Mouse (Mus musculus) frontal cortex, adult 2 months (tissue): ENCODE results near the gene Rps3a1. TPM values are rescaled to one million over a fixed set of nuclear protein-coding genes. Genes with fewer than 3 reads are reported as not detected.
A peak's percentile ranks its signal among the peaks of the same experiment; 100 is the strongest.
"Not testable (repeated sequence)": the region's sequence is repeated elsewhere in the genome, so short reads cannot be mapped to it uniquely, and the experiment has no call there.

Experiments used
- DNase-seq, 2 experiments: peaks; one replicate each; pipeline ENCODE4 v3.0.0; 2022; ENCODE audit warnings: low spot score in 1 of 2; ENCODE audit errors: extremely low spot score in 1 of 2
- polyA plus RNA-seq: library from polyadenylated mRNA; depleted of rRNA; stranded (reverse); fragments of >200 nt; gene quantifications from 2 replicates; pipeline ENCODE4 v1.2.3, GENCODE M21; 2012; rRNA removed

Gene Rps3a1
- polyA plus RNA-seq, 1 experiment = 680 TPM

DNA sequence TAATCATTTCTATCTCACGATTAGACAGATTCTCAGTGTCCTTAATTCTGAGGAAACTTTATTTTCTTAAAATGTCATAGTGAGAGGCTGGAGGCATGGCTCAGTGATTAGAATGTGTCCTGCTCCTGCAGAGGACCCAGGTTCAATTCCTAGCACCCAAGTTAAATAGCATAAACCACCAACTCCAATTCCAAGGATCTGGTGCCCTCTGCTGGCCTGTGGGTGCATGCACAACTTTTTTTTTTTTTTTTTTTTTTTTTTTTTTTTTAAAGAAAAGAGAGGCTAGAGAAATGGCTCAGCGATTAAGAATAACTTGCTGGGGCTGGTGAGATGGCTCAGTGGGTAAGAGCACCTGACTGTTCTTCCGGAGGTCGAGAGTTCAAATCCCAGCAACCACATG, 25.6 kb downstream of the Rps3a1 start:
- no peak for DNase-seq

DNA sequence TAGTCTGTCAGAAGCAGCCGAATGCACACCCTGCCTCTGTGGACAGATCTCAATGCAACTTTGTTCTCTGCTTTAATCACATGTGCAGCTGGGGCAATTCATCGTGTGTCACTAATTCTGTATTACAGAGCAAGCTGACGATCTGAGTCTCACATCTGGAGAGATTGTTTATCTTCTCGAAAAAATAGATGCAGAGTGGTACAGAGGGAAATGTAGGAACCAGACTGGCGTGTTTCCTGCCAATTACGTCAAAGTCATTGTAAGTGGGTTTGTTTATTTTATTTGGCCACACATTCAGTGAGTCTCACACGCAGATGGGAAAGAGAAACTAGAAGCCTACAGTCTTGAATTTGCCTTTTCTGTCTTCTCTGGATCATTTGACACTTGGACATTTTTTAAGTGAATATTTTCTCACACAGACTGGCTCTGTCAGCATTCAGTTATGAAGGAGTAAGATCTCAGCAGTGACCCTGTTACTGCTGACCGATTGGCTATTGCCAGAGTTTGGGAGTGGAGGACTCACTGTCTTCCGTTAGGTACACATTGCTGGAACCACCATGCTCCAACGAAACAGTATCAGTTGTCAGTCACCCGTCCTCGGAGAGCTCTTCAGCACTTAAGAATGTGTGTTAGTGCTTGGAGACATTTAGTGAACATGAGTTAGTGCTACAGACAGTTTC, 27.7 kb downstream of the Rps3a1 start:
- peak; percentile 17 to 49 for DNase-seq

DNA sequence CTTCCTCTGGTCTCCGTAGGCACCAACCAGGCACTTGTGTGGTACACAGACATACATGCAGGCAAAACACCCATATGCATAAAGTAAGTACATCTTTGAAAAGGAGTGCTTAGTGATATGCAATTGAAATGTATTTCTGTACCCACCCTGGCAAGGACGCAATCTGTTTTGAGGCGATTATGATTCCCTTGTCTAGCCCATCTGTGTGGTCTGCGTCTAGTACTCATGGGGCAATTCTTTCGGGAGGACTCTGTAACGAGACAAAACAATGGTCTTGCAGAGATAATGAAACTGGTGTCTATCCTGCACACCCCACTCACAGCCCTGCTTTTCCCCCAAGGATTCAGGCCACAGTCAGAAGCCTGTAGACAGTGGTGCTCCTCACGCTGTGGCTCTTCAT, 29.7 kb downstream of the Rps3a1 start:
- no peak for DNase-seq

DNA sequence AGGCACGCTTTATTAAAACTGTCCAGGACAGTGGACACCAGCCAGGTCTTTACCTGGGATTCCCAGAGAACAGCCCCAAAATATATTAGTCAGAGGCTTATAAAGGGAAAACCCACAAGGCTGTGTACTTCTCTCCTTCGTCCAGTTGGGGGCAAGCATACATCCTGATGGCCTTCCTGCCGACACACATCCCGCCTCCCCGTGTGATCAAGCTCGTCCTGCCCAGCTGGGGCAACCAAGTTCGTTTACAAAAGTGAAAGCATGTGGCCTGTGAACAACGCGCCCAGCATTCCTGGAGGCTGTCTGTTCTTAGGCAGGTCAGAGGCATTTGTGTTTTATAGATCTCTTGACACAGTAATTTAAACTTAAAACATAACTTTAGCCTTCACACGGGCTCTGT, 32.4 kb downstream of the Rps3a1 start:
- DNase-seq = no peak

DNA sequence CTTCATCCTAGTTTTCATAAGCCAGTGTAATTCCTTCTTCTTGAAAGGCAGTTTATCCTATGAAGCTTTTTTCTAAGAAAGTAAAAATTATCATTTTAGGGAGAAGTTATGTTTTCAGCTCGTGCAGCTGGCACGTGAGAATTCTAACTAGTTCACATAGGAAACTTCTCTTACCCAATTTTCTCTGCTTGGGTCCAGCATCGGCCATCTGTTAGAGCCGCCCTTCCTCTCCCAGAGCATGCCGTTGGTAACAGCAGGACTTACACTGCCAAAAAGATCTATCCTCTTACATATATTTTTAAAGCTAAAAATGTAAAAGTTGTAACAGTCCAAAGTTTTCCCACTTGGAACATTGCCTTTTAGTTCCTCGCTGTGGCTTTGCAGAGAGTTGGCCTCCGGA, 33.4 kb downstream of the Rps3a1 start:
- DNase-seq = peak in 1 of 2 experiments; percentile 19

DNA sequence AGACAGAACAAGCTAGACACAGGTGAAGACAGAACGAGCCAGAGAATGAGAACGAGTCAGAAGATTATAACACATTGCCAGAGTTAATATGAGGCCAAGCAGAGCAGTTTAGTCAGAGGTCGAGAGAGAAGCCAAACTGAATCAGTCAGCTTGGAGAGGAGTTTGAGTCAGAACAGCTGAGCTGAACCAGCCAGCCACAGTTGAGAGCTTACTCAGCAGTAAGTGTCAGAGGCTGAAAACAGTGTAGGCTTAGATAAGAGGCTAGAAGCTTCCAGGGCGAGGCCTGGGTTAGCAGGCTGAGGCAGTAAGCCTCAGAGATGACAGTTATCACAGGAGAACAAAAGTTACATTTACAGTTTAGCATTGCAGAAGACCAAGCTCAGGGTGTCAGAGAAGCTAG, 33.9 kb downstream of the Rps3a1 start:
- DNase-seq = no peak

DNA sequence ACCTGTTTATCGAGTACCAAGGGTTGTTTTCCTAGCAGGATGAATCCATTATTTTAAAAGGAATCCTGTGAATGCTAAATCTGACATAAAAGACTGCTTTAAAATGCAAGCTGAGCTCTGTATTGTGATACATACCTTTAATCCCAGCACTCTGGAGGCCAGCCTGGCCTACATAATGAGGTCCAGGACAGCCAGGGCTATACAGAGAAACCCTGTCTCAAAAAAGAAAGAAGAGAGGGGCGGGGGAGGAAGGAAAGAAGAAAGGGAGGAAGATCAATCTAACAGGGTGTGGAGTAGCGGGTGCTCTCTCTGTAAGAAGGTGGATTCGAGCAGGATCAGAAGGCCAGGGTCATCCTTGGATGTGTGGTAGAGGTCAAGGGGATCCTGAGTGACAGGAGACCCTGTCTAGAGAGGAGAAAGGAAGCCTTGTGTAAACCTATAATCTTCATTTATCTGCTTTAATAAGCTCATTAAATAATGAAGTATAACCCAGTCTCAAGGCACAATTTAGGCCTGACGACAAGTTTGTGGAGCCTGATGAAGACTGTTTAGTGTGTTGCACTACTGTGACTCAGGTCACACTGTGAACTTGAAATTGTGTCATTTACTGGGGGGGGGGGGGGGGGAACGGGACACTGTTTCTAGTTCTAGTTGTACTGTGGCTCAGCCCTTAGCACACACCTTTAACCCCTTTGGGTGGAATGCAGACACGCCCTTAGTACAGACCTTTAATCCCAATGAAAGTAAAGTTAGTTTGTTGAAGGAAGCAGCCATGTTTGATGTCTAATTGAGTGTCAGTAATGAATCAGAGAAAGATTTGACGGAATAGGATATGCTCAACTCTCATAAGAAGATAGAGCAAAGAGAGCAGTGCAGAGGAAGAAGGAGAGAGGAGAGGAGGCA, 34.6 kb downstream of the Rps3a1 start:
- no peak for DNase-seq

DNA sequence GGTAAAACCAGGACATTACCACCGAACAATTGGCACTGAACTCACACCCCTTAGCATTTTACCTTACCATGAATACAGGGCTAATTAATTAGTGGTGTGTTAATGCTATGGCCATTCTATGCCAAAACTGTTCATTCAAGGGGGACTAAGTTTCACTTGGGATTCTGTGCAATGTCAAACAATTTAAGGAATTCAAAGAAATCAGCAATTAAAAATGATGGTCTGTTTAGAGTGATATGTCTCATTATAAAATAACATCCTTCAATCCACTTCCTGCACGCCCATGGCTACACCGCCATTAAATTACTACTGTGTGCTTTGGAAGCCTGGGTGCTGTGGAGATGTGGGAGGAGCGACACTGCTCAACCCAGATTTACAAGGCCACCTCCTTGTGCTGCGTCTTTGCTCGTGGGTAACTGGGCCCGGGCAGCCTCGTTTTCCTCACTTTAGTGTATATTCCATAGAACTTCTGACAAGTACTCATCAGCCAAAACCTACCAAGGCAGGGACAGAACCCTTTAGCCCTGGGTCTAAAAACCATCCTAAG, 36.3 kb downstream of the Rps3a1 start:
- DNase-seq = no peak

DNA sequence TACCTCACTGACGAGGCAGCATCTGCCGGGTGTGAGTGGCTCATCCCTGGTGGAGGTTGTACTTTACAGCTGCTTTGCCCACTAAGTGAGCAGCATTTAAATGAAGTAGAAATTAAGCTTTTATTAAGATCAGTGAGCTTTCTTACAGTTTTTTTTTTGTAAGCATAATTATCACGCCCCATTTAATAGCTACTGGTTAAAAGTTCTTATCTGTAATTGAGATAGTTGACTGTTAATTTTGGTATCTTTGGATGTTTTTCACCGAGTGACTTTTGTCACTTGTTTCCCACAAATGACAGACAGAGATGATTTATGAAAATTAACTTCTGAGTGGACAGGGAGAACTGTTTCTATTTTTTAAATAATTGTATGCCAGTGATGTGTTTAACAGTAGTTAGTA, 37.6 kb downstream of the Rps3a1 start:
- DNase-seq = no peak

DNA sequence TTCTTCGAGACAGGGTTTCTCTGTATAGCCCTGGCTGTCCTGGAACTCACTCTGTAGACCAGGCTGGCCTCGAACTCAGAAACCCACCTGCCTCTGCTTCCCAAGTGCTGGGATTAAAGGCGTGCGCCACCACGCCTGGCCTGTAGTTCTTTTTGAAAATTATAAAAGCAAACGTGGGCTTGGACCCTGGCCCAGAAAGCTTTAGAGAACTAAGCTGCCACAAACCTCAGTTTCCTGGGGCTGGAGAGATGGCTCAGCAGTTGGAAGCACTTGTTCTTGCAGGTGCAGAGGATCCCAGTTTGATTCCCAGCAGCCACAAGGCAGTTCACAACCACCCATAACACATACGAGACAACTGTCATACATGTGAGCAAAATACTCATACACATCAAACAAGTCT, 38.1 kb downstream of the Rps3a1 start:
- not testable (repeated sequence) for DNase-seq

DNA sequence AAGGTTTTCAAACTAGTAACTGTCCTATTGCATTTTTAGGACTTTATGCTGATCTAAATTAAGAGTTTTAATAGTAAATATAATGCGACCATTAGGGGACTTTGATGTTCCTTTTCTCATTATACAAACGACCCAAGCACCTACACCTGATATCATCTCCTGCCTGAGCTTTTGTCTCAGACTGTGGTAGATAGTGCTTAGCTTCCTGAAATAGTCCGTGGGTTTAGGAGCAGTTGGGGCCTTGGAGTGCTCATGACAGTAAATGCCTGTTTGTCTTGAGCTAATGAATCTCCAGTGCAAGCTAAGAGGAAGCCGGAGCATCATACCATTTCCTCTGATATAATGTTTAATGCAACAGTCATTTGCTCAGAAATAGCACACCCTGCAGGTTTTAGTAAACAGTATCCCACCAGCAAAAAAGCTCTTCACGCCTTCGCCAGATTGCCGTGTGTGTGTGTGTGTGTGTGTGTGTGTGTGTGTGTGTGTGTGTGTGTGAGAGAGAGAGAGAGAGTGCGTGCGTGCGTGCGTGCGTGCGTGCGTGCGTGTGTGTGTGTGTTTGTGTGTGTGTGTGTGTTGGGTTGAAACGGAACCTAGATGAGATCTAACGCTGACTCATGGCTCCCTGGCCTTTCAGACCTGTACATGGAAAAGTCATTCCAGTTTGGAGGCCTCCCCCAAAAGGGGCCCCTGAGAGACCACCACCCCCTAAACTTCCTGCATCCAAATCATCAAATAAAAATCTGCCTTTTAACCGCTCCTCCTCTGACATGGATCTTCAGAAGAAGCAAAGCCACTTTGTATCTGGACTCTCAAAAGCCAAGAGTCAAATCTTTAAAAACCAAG, 38.8 kb downstream of the Rps3a1 start:
- no peak for DNase-seq

DNA sequence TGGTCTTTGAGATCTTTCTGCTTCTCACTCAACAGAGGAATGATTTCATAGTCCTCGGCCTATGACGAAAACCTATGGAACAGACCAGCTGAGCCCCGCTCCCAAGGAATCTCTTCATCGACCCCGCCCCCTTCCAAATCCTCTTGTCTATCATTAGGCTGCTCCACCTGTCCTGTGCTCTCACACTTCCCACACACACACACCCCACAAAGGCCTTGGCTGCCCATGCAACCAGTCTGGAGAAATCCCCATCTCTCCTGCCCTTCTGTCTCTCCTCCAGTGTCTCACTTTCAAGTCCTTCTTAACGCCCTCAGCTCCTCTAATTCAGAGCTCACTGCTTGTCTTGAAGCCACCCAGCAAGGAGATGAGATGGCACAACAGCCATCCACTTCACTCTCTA, 40.5 kb downstream of the Rps3a1 start:
- no peak for DNase-seq

DNA sequence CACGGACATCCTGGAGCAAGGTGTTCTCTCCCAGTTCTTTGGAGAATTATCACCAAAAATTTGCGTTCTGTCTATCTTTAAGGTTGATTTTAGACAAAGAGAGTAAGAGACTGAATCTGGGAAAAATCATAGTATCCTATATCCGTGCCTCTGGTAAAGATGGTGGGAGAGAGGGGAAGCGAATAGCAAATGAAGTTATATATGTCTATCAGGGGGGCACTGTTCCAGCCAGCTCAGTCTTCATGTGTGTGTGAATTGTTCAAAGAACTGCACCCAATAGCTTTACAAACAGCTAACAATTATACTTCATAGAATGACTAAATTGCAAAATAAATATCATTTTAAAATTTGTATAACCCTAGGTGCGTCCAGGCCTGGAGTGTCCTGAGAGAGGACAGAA, 48.6 kb downstream of the Rps3a1 start:
- no peak for DNase-seq

DNA sequence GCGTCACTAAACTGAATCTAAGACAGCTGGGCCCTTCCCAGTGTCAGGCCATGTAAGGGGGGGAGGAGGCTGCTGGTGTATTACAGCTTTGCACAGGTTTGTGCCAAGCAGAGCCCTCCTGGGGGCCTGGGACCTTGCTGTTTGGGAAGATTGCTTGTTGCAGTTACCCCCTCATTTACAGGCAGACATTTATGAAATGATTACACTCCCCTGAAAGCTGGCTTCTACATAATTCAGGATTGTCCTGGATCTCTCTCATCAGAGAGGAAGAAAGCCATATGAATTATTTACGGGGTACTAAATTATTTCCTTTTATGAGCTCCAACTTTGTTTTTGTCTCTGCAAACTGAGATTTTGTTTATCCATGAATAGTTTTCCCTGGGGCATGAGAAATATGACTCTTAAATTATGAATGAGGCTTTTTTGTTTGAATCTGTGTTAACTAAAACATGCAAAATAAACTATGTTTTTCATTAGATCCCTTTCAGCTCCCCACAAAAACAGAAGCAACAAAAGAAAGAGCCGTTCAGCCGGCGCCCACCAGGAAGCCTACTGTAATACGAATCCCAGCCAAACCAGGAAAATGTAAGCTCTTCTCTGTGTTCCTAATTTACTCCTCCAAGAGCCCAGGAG, 49.2 kb downstream of the Rps3a1 start:
- no peak for DNase-seq

Other genes with a start within 250 kb of the Rps3a1 start
- 13.5 TPM in 2 replicates for gene Sh3d19, start 171.6 kb downstream of the Rps3a1 start, polyA plus RNA-seq
- not detected in 2 replicates for gene Prss48, start 140.2 kb downstream of the Rps3a1 start, polyA plus RNA-seq
- gene Lrba, start 82.0 kb upstream of the Rps3a1 start, polyA plus RNA-seq = 24.9 and 25.9 TPM in 2 replicates